Mouse (Mus musculus): ENCODE data around the gene Osbpl5. TPM values are rescaled to one million over a fixed set of nuclear protein-coding genes. Genes with fewer than 3 reads are reported as not detected.

The Osbpl5 gene
- polyA plus RNA-seq (2014; fragmentation: Nextera tagmentation; extraction: Ambion mirVana), result 11.9 and 13.9 TPM in 2 replicates

DNA sequence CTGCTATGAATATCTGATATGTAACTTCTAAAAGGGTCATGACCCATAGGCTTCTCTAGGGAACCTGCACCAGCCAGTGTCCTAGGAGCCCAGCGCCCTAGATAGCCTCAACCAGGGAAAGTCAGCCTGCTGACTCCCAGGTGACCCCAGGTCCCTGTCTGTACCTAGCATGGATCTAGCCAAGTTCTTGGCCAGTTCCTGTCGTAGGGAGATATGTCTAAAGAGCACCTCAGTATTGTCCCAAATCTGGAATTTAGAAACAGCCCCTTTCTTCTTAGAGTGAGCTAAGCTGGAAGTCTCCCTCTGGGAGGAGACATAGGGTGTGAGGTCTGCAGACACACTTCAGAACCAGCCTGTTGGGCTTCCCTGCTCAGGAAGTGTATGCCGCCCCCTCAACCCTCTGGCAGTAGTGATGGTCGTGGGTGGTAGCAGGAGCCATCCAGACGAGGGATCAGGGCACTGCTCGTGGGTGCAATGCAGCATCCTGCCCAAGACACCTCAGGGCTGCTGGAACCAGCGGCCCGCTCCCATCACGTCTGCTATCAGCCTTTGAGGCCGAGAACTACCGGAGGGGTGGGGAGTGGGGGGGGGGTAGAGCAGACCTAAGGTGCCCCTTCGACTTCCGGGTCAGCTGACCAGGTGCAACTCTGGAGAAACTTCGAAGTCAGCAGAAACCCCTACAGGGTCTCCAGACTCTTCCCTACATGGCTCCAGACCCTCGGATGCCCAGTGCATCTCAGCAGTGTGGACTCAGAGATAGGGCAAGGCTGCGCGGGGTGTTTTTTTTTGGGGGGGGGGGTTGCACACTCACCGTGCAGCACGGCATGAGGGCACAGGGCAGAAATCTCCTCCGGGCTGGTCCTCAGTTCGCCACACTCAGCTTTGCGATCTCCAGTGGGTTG is at the start of gene Osbpl5:
Gene Osbpl5 (minus strand): TSS at position 861 of the 902 bp plus-strand sequence.
- Histone ChIP-seq H3K36me3 (replicated peaks; ENCODE audit: control insufficient read depth, insufficient read depth, low read depth, low read length) (no peaks in the 10 kb centered on the region), H3K27me3 (ENCODE audit: control insufficient read depth, insufficient read depth, low read length) (peaks cover 5% of the 10 kb centered on the region; the same call in 1 of the 2 replicates), H3K4me3 (ENCODE audit: low read depth, low read length) (peak within 1 kb of the TSS; percentile 29), H3K4me1 (ENCODE audit: control insufficient read depth, insufficient read depth, low read length) (no peaks in the 10 kb centered on the region; the same call in 1 of the 2 replicates), H3K27ac (replicated peaks; ENCODE audit: low read depth, low read length) (no peak within 1 kb of the TSS), H3K9me3 (replicated peaks; ENCODE audit: control insufficient read depth, low read length) (no peaks in the 10 kb centered on the region), H3K9ac (replicated peaks; ENCODE audit: low read length) (peak within 1 kb of the TSS; percentile 47), H3K4me2 (ENCODE audit: low read depth, low read length) (peak within 1 kb of the TSS; percentile 70)
- ATAC-seq (replicated peaks; ENCODE audit: insufficient number of reproducible peaks, low FRiP score, low TSS enrichment, low read depth), result no peak
- no peak for DNase-seq (ENCODE audit: low spot score)
- 27% methylated on average over 22 of the region's 22 CpGs for WGBS

DNA sequence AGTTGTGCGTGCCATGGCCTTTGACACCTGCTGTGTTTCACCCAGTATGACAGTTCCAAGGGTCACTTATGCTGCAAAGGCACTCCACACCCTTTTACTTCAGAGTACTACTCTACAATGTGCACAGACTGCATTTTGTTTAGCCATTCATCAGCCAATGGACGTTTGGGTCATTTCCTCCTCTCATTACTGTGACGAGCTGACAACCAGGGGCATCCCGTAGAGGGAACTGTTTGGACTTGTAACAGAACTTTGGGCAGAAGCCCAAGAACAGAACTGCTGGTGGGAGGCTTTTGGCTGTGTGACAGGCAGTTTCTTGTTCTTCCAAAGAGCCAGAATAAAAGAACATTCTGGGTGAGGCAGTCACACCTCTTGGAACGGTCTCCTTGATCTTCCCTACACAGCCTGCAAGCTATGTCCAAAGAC is 48.4 kb upstream of the Osbpl5 start:
- DNase-seq (ENCODE audit: low spot score) (no peak), ATAC-seq (replicated peaks; ENCODE audit: insufficient number of reproducible peaks, low FRiP score, low TSS enrichment, low read depth) (no peak)
- Histone ChIP-seq H3K9ac (replicated peaks; ENCODE audit: low read length) (no peak overlapping the region), H3K27ac (replicated peaks; ENCODE audit: low read depth, low read length) (no peak overlapping the region), H3K4me3 (ENCODE audit: low read depth, low read length) (no peak overlapping the region), H3K9me3 (replicated peaks; ENCODE audit: control insufficient read depth, low read length) (no peaks in the 10 kb centered on the region), H3K36me3 (replicated peaks; ENCODE audit: control insufficient read depth, insufficient read depth, low read depth, low read length) (no peaks in the 10 kb centered on the region), H3K4me2 (ENCODE audit: low read depth, low read length) (no peak overlapping the region), H3K4me1 (ENCODE audit: control insufficient read depth, insufficient read depth, low read length) (no peaks in the 10 kb centered on the region), H3K27me3 (ENCODE audit: control insufficient read depth, insufficient read depth, low read length) (no peaks in the 10 kb centered on the region)
- 82% methylated on average over 5 of the region's 5 CpGs for WGBS

DNA sequence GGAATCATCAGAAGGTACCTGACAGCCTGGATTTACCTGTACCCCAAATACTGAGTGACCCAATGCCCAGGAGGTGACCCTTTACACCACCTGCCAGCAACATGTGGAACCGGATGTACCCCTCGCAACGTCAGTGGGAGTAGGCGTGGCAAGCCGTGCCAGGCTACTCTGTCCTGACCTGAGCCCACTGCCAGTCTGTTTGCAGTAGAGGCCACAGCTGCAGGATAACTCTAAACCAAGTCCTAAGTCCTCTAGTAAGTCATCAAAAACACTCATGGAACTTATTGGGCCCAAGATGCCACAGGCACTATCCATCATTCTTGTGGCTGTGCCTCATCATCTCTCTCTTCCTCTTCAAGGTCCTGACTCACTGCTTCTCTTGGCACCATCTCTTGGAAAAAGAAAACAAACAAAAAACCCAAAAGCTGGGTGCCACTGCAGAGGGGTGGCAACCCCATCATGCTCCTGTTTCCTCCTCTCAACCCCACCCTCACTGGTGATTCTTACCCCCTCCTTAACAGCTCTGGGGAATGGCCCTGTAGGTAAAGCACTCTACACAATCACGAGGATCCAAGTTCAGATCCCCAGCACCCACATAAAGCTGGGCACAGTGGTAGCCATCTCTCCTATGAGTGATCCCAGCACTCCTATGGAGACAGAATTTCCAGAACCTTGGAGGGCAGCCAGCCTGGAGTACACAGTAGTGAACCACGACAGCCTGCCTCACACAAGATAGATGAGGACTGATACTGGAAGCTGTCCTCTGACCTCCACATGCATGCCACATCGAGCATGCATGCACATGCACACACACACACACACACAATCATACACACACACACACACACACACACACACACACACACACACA is 44.6 kb upstream of the Osbpl5 start:
- ATAC-seq (replicated peaks; ENCODE audit: insufficient number of reproducible peaks, low FRiP score, low TSS enrichment, low read depth) (no peak), DNase-seq (ENCODE audit: low spot score) (no peak)
- Histone ChIP-seq H3K4me1 (ENCODE audit: control insufficient read depth, insufficient read depth, low read length) (no peaks in the 10 kb centered on the region), H3K36me3 (replicated peaks; ENCODE audit: control insufficient read depth, insufficient read depth, low read depth, low read length) (peaks cover 3% of the 10 kb centered on the region), H3K4me2 (ENCODE audit: low read depth, low read length) (no peak overlapping the region), H3K9ac (replicated peaks; ENCODE audit: low read length) (no peak overlapping the region), H3K4me3 (ENCODE audit: low read depth, low read length) (no peak overlapping the region), H3K9me3 (replicated peaks; ENCODE audit: control insufficient read depth, low read length) (no peaks in the 10 kb centered on the region), H3K27ac (replicated peaks; ENCODE audit: low read depth, low read length) (no peak overlapping the region), H3K27me3 (ENCODE audit: control insufficient read depth, insufficient read depth, low read length) (no peaks in the 10 kb centered on the region)
- WGBS, result 87% methylated on average over 8 of the region's 8 CpGs

DNA sequence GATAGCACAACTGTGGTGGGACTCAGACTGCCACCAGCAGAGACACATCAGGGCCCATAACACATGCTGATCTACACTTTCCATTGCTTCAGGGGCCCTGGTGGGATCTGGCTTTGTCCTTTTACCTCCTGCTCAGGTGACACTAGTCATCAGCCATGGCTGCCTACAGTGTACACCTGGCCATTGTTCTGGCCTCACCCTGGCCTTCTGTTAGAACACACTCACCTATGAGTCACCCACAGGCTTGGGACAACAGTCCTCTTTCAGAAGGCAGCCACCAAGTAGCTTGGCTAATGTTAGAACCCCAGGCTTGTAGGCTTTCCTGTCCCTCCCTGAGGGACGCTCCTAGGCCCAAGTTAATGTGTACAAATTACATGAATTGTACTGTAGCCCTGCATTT is 44.0 kb upstream of the Osbpl5 start:
- Histone ChIP-seq H3K4me3 (ENCODE audit: low read depth, low read length) (no peak overlapping the region), H3K9me3 (replicated peaks; ENCODE audit: control insufficient read depth, low read length) (no peaks in the 10 kb centered on the region)

DNA sequence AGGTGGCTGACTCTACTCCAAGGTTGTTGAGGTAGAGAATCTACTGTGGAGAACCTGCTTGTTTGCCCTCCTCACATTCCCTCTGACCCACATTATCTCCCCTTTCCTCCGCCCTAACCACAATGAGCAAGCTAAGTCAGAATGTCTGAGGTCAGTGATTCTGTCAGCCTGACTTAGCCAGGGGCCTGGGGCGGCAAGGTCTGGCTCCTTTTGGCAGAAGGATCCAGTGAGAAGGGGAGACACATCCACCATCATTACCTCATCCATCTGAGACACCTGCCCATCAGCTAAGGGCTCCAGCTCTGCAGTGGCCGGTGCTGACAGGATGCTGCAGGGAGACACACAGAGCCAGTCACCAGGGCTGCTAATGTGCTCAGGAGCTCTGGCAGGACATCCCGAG is 42.0 kb upstream of the Osbpl5 start:
- Histone ChIP-seq H3K27me3 (ENCODE audit: control insufficient read depth, insufficient read depth, low read length) (no peaks in the 10 kb centered on the region), H3K4me2 (ENCODE audit: low read depth, low read length) (no peak overlapping the region), H3K4me1 (ENCODE audit: control insufficient read depth, insufficient read depth, low read length) (no peaks in the 10 kb centered on the region), H3K27ac (replicated peaks; ENCODE audit: low read depth, low read length) (no peak overlapping the region), H3K4me3 (ENCODE audit: low read depth, low read length) (no peak overlapping the region), H3K9me3 (replicated peaks; ENCODE audit: control insufficient read depth, low read length) (no peaks in the 10 kb centered on the region), H3K36me3 (replicated peaks; ENCODE audit: control insufficient read depth, insufficient read depth, low read depth, low read length) (peaks cover 3% of the 10 kb centered on the region), H3K9ac (replicated peaks; ENCODE audit: low read length) (no peak overlapping the region)
- WGBS, result 94% methylated on average over 4 of the region's 4 CpGs
- no peak for DNase-seq (ENCODE audit: low spot score)
- ATAC-seq (replicated peaks; ENCODE audit: insufficient number of reproducible peaks, low FRiP score, low TSS enrichment, low read depth), result no peak

More for the DNA sequence above, 44.0 kb upstream of the Osbpl5 start:
- no peaks in the 10 kb centered on the region for H3K27me3 ChIP-seq (ENCODE audit: control insufficient read depth, insufficient read depth, low read length)
- no peak overlapping the region for H3K27ac ChIP-seq (replicated peaks; ENCODE audit: low read depth, low read length)
- H3K4me2 ChIP-seq (ENCODE audit: low read depth, low read length), result no peak overlapping the region
- 84% methylated on average over 1 of the region's 1 CpGs for WGBS
- no peaks in the 10 kb centered on the region for H3K4me1 ChIP-seq (ENCODE audit: control insufficient read depth, insufficient read depth, low read length)
- no peak for ATAC-seq (replicated peaks; ENCODE audit: insufficient number of reproducible peaks, low FRiP score, low TSS enrichment, low read depth)
- no peak overlapping the region for H3K9ac ChIP-seq (replicated peaks; ENCODE audit: low read length)
- no peak for DNase-seq (ENCODE audit: low spot score)
- peaks cover 3% of the 10 kb centered on the region for H3K36me3 ChIP-seq (replicated peaks; ENCODE audit: control insufficient read depth, insufficient read depth, low read depth, low read length)

DNA sequence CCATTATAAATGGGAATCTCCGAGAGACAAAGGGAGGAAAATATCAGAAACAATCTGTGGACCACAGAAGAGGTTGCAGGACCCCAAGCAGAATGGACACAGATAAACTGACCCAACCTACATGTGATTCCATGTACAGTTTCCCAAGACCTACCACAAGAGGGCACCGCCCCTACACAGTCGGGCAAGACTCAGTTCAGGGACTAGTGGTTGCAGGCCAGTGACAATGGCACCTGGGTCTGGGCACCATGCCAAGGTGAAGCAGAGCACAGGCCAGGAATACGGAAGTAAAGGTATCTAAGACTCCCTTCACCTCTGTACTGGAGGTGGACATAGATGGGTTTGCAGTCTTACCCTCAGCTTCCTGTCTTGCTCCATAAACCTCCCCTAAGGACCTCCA is 36.3 kb upstream of the Osbpl5 start:
- Histone ChIP-seq H3K9ac (replicated peaks; ENCODE audit: low read length) (no peak overlapping the region), H3K27ac (replicated peaks; ENCODE audit: low read depth, low read length) (no peak overlapping the region), H3K4me2 (ENCODE audit: low read depth, low read length) (no peak overlapping the region), H3K4me3 (ENCODE audit: low read depth, low read length) (no peak overlapping the region), H3K36me3 (replicated peaks; ENCODE audit: control insufficient read depth, insufficient read depth, low read depth, low read length) (no peaks in the 10 kb centered on the region; the same call in 1 of the 2 replicates), H3K27me3 (ENCODE audit: control insufficient read depth, insufficient read depth, low read length) (no peaks in the 10 kb centered on the region), H3K4me1 (ENCODE audit: control insufficient read depth, insufficient read depth, low read length) (no peaks in the 10 kb centered on the region), H3K9me3 (replicated peaks; ENCODE audit: control insufficient read depth, low read length) (no peaks in the 10 kb centered on the region)
- 62% methylated on average over 4 of the region's 4 CpGs for WGBS
- ATAC-seq (replicated peaks; ENCODE audit: insufficient number of reproducible peaks, low FRiP score, low TSS enrichment, low read depth) (no peak), DNase-seq (ENCODE audit: low spot score) (peak; percentile 25)

DNA sequence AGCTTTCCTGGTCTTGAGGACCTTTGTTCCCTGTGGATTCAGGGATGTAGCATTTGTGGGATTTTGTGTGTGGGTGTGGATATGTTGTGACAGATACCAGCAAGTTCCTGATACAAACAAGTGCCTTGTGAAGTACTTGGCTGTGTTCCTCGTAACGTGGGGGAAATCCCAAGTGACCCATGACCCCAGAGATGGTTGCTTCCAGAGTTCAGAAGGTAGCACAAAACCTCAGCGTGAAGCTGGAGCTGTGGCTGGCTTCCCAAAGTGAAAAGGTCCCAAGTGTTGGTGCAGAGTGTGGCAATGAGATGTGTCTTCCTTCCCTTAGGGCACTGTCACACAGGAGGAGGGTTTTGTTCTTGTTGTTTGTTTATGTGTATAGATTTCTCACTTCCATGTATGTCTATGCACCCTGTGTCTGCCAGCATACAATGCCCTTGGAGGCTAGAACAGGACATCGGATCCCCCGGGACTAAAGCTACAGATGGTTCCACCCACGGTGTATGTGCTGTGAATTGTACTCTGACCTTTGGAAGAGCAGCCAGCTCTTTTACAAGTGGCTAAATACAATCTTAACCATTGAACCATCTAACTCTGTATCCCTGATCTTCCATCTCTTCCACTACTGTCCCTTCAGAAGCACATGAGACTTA is 35.7 kb upstream of the Osbpl5 start:
- H3K4me3 ChIP-seq (ENCODE audit: low read depth, low read length), result no peak overlapping the region
- H3K27me3 ChIP-seq (ENCODE audit: control insufficient read depth, insufficient read depth, low read length), result no peaks in the 10 kb centered on the region
- DNase-seq (ENCODE audit: low spot score) (no peak), ATAC-seq (replicated peaks; ENCODE audit: insufficient number of reproducible peaks, low FRiP score, low TSS enrichment, low read depth) (no peak)
- no peak overlapping the region for H3K27ac ChIP-seq (replicated peaks; ENCODE audit: low read depth, low read length)
- no peaks in the 10 kb centered on the region; the same call in 1 of the 2 replicates for H3K36me3 ChIP-seq (replicated peaks; ENCODE audit: control insufficient read depth, insufficient read depth, low read depth, low read length)
- no peak overlapping the region for H3K9ac ChIP-seq (replicated peaks; ENCODE audit: low read length)
- no peaks in the 10 kb centered on the region for H3K4me1 ChIP-seq (ENCODE audit: control insufficient read depth, insufficient read depth, low read length)
- H3K4me2 ChIP-seq (ENCODE audit: low read depth, low read length), result no peak overlapping the region
- WGBS, result 77% methylated on average over 6 of the region's 6 CpGs
- no peaks in the 10 kb centered on the region for H3K9me3 ChIP-seq (replicated peaks; ENCODE audit: control insufficient read depth, low read length)
